Mouse (Mus musculus) liver, postnatal 0 days (tissue): ENCODE measurements around the gene Klf3.

Experiments
- CTCF ChIP-seq: sonication (generic); IDR thresholded peaks from 2 replicates; pipeline ENCODE4 v1.5.1; 2016; ENCODE audit warnings: antibody characterized with exemption, low read depth
- EP300 ChIP-seq: IDR thresholded peaks from 2 replicates; pipeline ENCODE4 v1.6.1; 2016; ENCODE audit warnings: antibody characterized with exemption, low read depth, mild to moderate bottlenecking

- TF ChIP-seq CTCF (no peak), EP300 (no peak)
Observed at GRCm38 (mm10) chr5:64764452-64764851, 38.7 kb upstream of the Klf3 start.
